Mouse (Mus musculus): ENCODE results near the gene Ism1.

Gene Ism1

GRCm38 (mm10) chr2:139677809-139678274 is at the start of gene Ism1:
TSS of gene Ism1 (plus strand) at chr2:139678178.
- DNase-seq (ENCODE audit: low spot score) = no peak

GRCm38 (mm10) chr2:139628731-139629130 is 49.2 kb upstream of the Ism1 start:
- DNase-seq (ENCODE audit: low spot score) = no peak

GRCm38 (mm10) chr2:139629653-139630052 is 48.3 kb upstream of the Ism1 start:
- no peak for DNase-seq (ENCODE audit: low spot score)

GRCm38 (mm10) chr2:139634506-139634905 is 43.5 kb upstream of the Ism1 start:
- DNase-seq (ENCODE audit: low spot score) = no peak

GRCm38 (mm10) chr2:139637861-139638260 is 40.1 kb upstream of the Ism1 start:
- no peak for DNase-seq (ENCODE audit: low spot score)

GRCm38 (mm10) chr2:139641757-139642385 is 36.1 kb upstream of the Ism1 start:
- DNase-seq (ENCODE audit: low spot score) = no peak

- DNase-seq (ENCODE audit: low spot score) = no peak
Observed at GRCm38 (mm10) chr2:139649518-139649917, 28.5 kb upstream of the Ism1 start.

- no peak for DNase-seq (ENCODE audit: low spot score)
Observed at GRCm38 (mm10) chr2:139656750-139657149, 21.2 kb upstream of the Ism1 start.

GRCm38 (mm10) chr2:139671838-139672237 is 6.1 kb upstream of the Ism1 start:
- DNase-seq (ENCODE audit: low spot score) = no peak

GRCm38 (mm10) chr2:139672371-139672770 is 5.6 kb upstream of the Ism1 start:
- no peak for DNase-seq (ENCODE audit: low spot score)

GRCm38 (mm10) chr2:139677065-139677762 is 764 bp upstream of the Ism1 start:
- no peak for DNase-seq (ENCODE audit: low spot score)

GRCm38 (mm10) chr2:139678275-139679140 is 530 bp downstream of the Ism1 start:
- no peak for DNase-seq (ENCODE audit: low spot score)

- no peak for DNase-seq (ENCODE audit: low spot score)
Observed at GRCm38 (mm10) chr2:139682540-139682939, 4.6 kb downstream of the Ism1 start.

- DNase-seq (ENCODE audit: low spot score) = no peak
Observed at GRCm38 (mm10) chr2:139689442-139690003, 11.5 kb downstream of the Ism1 start.

- no peak for DNase-seq (ENCODE audit: low spot score)
Observed at GRCm38 (mm10) chr2:139693521-139693920, 15.5 kb downstream of the Ism1 start.

GRCm38 (mm10) chr2:139694638-139695037 is 16.7 kb downstream of the Ism1 start:
- DNase-seq (ENCODE audit: low spot score) = no peak

GRCm38 (mm10) chr2:139696578-139696977 is 18.6 kb downstream of the Ism1 start:
- DNase-seq (ENCODE audit: low spot score) = peak; percentile 39

GRCm38 (mm10) chr2:139700609-139701008 is 22.6 kb downstream of the Ism1 start:
- no peak for DNase-seq (ENCODE audit: low spot score)

GRCm38 (mm10) chr2:139704951-139705350 is 27.0 kb downstream of the Ism1 start:
- DNase-seq (ENCODE audit: low spot score) = no peak

GRCm38 (mm10) chr2:139708194-139708899 is 30.4 kb downstream of the Ism1 start:
- no peak for DNase-seq (ENCODE audit: low spot score)

GRCm38 (mm10) chr2:139711640-139712039 is 33.7 kb downstream of the Ism1 start:
- DNase-seq (ENCODE audit: low spot score) = no peak

GRCm38 (mm10) chr2:139712046-139712445 is 34.1 kb downstream of the Ism1 start:
- DNase-seq (ENCODE audit: low spot score) = no peak
